Mouse (Mus musculus) right cerebral cortex, adult 2 months (tissue): ENCODE measurements around the gene Bloc1s4.
A peak's percentile ranks its signal among the peaks of the same experiment; 100 is the strongest.

ENCODE experiments used
- DNase-seq, 2 experiments: peaks; one replicate each; pipeline ENCODE4 v3.0.0; 2021 to 2022; ENCODE audit warnings: low spot score in 2 of 2

Bloc1s4 gene

DNA sequence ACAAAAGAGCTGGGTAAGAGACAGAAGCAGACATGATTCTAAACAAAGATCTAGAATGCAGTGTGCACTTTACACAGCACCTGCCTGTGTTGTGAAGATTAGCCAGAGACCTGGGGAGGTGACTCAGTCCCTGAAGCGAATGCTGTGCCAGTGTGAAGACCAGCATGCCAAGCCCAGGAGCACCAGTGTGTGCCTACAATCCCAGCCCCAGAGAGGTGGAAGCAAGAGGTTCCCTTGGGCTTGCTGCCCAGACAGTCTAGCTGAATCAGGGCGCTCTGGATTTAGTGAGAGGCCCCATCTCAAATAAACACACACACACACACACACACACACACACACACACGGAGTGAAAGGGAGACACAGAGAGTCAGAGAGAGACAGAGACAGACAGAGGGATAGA, 30.6 kb downstream of the Bloc1s4 start:
- no peak for DNase-seq

GRCm38 (mm10) chr5:36716816-36717215, 31.6 kb downstream of the Bloc1s4 start:
- no peak for DNase-seq

- DNase-seq, result no peak
Observed at GRCm38 (mm10) chr5:36714832-36715231, 33.6 kb downstream of the Bloc1s4 start.

DNA sequence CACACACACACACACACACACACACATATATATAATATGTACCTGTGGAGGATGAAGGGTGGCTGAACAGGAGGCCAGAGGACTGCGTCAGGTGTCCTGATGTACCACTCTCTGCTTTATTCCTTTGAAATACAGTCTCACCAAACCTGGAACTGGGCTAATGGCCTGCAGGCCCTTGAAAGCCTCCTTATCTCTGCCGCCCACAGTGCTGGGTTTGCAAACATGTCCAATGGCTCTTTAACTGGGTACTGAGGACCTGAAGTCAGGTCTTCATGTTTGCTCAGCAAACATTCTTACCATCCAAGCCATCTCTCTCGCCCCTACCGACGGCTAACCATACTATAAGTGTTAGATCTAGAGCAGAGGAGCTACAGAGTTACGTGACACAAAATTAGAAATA, 34.8 kb downstream of the Bloc1s4 start:
- no peak for DNase-seq

- DNase-seq, result peak in 1 of 2 experiments; percentile 29
Observed at GRCm38 (mm10) chr5:36712553-36713534, 35.6 kb downstream of the Bloc1s4 start.

DNA sequence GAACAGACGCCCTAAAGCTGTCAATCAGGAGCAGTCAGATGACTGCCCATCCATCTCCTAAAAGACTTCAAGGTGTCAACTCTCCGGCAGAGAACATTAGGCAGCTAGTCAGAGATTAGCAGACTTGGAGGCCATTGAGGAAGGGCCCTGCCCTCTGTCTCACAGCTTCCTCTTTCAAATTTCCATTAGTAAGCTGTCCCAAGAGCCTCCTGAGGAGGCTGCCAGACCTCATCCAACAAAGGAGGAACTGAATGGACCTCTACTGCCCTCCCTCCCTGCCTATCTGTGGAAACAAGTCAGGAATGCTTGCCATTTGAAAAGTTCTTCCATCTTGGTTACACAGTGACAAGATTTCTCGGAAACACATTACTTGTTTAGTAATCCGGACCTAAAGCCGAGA, 36.6 kb downstream of the Bloc1s4 start:
- DNase-seq, result no peak

DNA sequence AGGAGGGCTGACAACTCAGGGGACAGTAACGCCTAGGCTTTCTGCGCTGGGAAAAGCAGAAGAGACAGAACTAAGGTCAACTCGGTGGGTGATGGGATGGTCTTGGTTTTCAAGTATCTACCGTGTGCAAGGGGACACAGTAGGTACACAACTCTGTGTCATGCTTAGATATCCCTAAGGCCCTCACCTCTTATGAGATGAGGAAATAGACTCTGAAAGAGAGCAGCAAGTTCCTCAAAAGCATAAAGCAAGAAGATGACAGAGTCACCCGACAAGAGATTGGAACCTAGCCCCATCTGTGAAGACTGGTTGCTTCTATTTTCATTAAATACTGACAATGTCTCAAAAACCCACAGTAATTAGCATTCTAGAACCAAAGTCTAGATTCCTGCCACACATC, 42.7 kb downstream of the Bloc1s4 start:
- no peak for DNase-seq

DNA sequence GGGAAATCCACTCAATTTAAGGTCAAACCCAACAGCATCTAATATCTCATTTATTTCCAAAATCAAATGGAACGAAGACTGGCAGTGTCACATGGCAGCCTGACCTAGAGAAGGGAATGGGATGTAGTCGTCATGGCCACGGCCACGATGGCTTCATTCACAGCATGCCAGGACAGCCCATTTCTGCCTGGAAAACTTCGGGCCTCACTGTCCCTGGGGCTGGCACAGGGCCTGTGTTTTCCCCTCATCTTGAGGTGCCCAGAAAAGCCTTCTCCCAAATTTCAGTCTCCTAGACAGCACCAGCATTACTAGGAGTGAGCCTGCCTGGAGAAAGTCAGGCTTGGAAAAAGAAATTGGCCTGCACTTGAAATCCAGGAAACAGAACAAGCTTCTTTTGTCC, 43.1 kb downstream of the Bloc1s4 start:
- no peak for DNase-seq

GRCm38 (mm10) chr5:36704684-36705083, 43.8 kb downstream of the Bloc1s4 start:
- no peak for DNase-seq

DNA sequence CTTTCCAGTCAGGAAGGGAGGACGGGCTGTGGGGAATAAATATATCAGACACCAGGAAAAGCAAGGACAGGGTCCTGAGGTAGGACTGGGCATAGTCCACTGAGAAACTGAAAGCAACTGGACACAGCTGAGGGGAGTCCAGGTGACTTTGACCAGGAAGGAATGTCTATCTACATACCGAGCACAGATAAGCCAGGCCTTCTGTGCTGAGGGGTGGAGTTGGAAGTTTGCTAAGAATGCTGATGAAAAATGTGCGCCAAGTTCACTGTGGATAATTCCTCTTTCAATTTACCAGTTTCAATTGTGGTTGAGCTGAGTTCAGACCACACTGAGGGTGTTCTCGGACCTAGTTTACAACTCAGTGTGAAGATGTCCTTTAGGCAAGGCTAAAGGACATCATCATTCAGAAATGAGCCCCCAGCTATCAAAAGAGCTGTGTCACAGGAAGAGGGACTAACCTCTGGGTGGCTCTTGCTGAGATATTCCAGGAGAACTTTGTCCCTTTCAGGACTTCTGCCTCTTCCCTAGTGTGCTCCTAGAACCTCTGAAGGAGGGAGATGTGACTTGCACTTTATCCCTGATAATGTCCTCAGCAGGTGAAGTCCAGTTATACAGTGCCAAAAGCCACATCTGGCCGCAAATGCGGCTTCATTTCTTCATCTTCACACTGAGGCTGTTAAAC, 47.4 kb downstream of the Bloc1s4 start:
- DNase-seq, result no peak

- DNase-seq, result no peak
Observed at GRCm38 (mm10) chr5:36698689-36699088, 49.8 kb downstream of the Bloc1s4 start.

DNA sequence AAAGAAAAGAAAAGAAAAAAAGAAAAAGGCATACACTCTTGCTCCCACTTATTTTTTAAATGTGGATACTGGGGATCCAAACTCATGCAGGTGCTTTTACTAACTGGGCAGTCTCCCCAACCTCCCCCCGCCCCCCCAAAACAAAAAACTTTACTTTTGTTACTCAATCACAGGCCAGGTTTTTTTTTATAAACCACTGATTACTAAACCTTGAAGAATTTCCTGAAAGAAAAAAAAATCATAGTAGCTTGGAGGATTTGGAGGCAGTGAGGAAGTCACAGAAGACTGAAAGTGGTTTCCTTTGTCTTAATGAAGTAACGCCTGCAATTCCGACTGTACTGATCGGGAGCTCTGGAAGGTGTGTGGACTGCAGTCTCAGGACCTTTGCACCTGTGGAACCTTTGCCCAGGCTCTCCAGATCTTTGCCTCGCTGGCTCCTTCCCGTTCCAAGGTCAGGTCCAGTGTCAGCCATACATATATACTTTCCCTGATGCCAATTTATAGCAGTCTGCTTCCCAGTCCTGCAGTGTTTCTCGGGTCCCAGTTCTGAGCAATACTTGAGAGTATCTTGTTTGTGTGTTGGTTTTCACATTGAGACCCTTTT, 50.3 kb downstream of the Bloc1s4 start:
- DNase-seq, result no peak
